In genomic region chr2:49743775-49744174, GRCm38 (mm10) we compare ENCODE assay signal across 11 mouse cellular contexts. TPM values are rescaled to one million over a fixed set of nuclear protein-coding genes. Genes with fewer than 3 reads are reported as not detected.
DNase-seq lines count a peak whose midpoint lies in the region; ATAC-seq and TF ChIP-seq lines count a peak whose summit lies in the region.
"Had no signal": no experiment of that assay in that cellular context is flagged by ENCODE, and none has a peak within 500 bp of the region (broad histone marks: within the 10 kb centered on the region; RNA-seq: fewer than 3 reads in every experiment).

No protein-coding gene starts in this region.

- peaks cover 25 to 54% of the 10 kb centered on the region in 2 experiments for H3K4me1 ChIP-seq in CH12.LX (ENCODE audit: control insufficient read depth in 1 of 2, insufficient read depth in 2 of 2)
- H3K4me1 ChIP-seq in embryonic facial prominence, embryonic 10.5 days: peaks cover 45% of the 10 kb centered on the region
- peaks cover 33% of the 10 kb centered on the region for H3K4me1 ChIP-seq in limb, embryonic 15.5 days

- no peaks in the 10 kb centered on the region for H3K36me3 ChIP-seq in CH12.LX (replicated peaks in 1 of 2; ENCODE audit: control insufficient read depth in 1 of 2, insufficient read depth in 1 of 2, low read length in 1 of 2)
- peaks cover 98% of the 10 kb centered on the region for H3K36me3 ChIP-seq in embryonic facial prominence, embryonic 10.5 days (replicated peaks)
- H3K36me3 ChIP-seq in limb, embryonic 15.5 days: no peaks in the 10 kb centered on the region

- in situ Hi-C loops in CH12.LX (cut with MboI; ENCODE audit: low pct_ligation_motif_present, low pct_unique_long_range_greater_than_20kb, low sequenced_read_pairs): loop anchor here (25.0 kb wide), 1 partner anchor 831 kb away; no protein-coding TSS in a partner anchor

- no peaks in the 10 kb centered on the region for H3K27me3 ChIP-seq in CH12.LX (replicated peaks)
- H3K27me3 ChIP-seq in embryonic facial prominence, embryonic 10.5 days (replicated peaks; ENCODE audit: low read depth, poor library complexity, severe bottlenecking): no peaks in the 10 kb centered on the region
- no peaks in the 10 kb centered on the region for H3K27me3 ChIP-seq in limb, embryonic 15.5 days

- no peak for DNase-seq in layer of hippocampus, adult 2 months (ENCODE audit: low spot score in 2 of 2)
- no peak for DNase-seq in layer of hippocampus, postnatal 10 days (ENCODE audit: low spot score in 2 of 2)
- no peak for DNase-seq in CH12.LX (ENCODE audit: extremely low read depth)
- DNase-seq in embryonic facial prominence, embryonic 10.5 days (ENCODE audit: low spot score): no peak
- no peak for DNase-seq in gastrocnemius, adult 18-20 months (ENCODE audit: low spot score)
- no peak for DNase-seq in layer of hippocampus, adult 9-10 months (ENCODE audit: low spot score)
- DNase-seq: cerebellum, adult 8-10 months; gastrocnemius, postnatal 25 days; kidney, adult 18-20 months; thymus, adult 18-20 months had no signal

- ATAC-seq in limb, embryonic 15.5 days (ENCODE audit: insufficient number of reproducible peaks, low FRiP score, low TSS enrichment, low read depth): no peak

- no peak overlapping the region for H3K4me3 ChIP-seq in layer of hippocampus, adult 2 months
- peak overlapping the region; percentile 3 to 37 (median 21) for H3K4me3 ChIP-seq in CH12.LX (replicated peaks in 1 of 3; ENCODE audit: low read depth in 2 of 3, low read length in 2 of 3, poor library complexity in 1 of 3)
- no peak overlapping the region for H3K4me3 ChIP-seq in embryonic facial prominence, embryonic 10.5 days
- 0 out of 2 replicates have a peak overlapping the region, but pooled peaks have one; percentile 5 for H3K4me3 ChIP-seq in limb, embryonic 15.5 days

- no peaks in the 10 kb centered on the region for H3K79me2 ChIP-seq in CH12.LX (replicated peaks; ENCODE audit: control insufficient read depth, extremely low read depth, insufficient read depth, poor library complexity, severe bottlenecking)

- no peak for TF ChIP-seq POLR2A in CH12.LX (IDR thresholded peaks at IDR 0.05; ENCODE audit: low read depth, low read length)

- TF ChIP-seq EP300 in CH12.LX (IDR thresholded peaks at IDR 0.05; ENCODE audit: low read length): no peak

- no peak for TF ChIP-seq RAD21 in CH12.LX (IDR thresholded peaks at IDR 0.05; ENCODE audit: low read depth, low read length)

- TF ChIP-seq CTCF in layer of hippocampus, adult 2 months (conservative IDR thresholded peaks at IDR 0.05): no peak
- no peak for TF ChIP-seq CTCF in CH12.LX (conservative IDR thresholded peaks at IDR 0.05 in 1 of 2, IDR thresholded peaks at IDR 0.05 in 1 of 2; ENCODE audit: low read depth in 2 of 2, low read length in 2 of 2)

- peak overlapping the region; percentile 80; the same call in 1 of the 2 replicates for H3K27ac ChIP-seq in layer of hippocampus, adult 2 months
- peak overlapping the region; percentile 29; the same call in 1 of the 2 replicates for H3K27ac ChIP-seq in CH12.LX (ENCODE audit: insufficient read depth, low read depth)
- peak overlapping the region; percentile 35 for H3K27ac ChIP-seq in embryonic facial prominence, embryonic 10.5 days (replicated peaks)
- no peak overlapping the region for H3K27ac ChIP-seq in limb, embryonic 15.5 days

- H3K9me3 ChIP-seq in CH12.LX (replicated peaks; ENCODE audit: low read length): no peaks in the 10 kb centered on the region
- H3K9me3 ChIP-seq in embryonic facial prominence, embryonic 10.5 days: no peaks in the 10 kb centered on the region
- H3K9me3 ChIP-seq in limb, embryonic 15.5 days: no peaks in the 10 kb centered on the region

- WGBS in embryonic facial prominence, embryonic 10.5 days: 76% methylated on average over 6 of the region's 6 CpGs
- 34% methylated on average over 6 of the region's 6 CpGs for WGBS in limb, embryonic 15.5 days

- dilution Hi-C loops in CH12.LX (cut with MboI; ENCODE audit: extremely low pct_ligation_motif_present, extremely low pct_unique_long_range_greater_than_20kb, low sequenced_read_pairs): no loop called here

- H3K9ac ChIP-seq in CH12.LX (ENCODE audit: insufficient read depth, low read depth): peak overlapping the region; percentile 12
- no peak overlapping the region for H3K9ac ChIP-seq in limb, embryonic 15.5 days

- peak overlapping the region; percentile 82 for H3K4me2 ChIP-seq in CH12.LX (ENCODE audit: insufficient read depth, low read depth, poor library complexity, severe bottlenecking)
- 0 out of 2 replicates have a peak overlapping the region, but pooled peaks have one; percentile 3 for H3K4me2 ChIP-seq in limb, embryonic 15.5 days

TF ChIP-seq in CH12.LX, 34 proteins besides CTCF, POLR2A, EP300 and RAD21:
- TF ChIP-seq MAZ (IDR thresholded peaks at IDR 0.05; ENCODE audit: low read depth, low read length) (0 out of 2 replicates have a peak, but pooled peaks have one; percentile 29), E2F4 (IDR thresholded peaks at IDR 0.05; ENCODE audit: insufficient replicate concordance, low read depth, low read length) (no peak)

RNA-seq across cellular contexts. Expression of gene Lypd6b, which starts 43.7 kb away (rescaled TPM):
- 1 to 10 TPM; 3.9 to 4.0 TPM for total RNA-seq in layer of hippocampus, adult 2 months (2021)
- 1 to 10 TPM; 8.0 to 8.4 TPM for total RNA-seq in layer of hippocampus, postnatal 10 days (2021)
- total RNA-seq in CH12.LX (2012; rRNA removed) (0.50 and 1.4 TPM in 2 replicates), CH12.LX (2014; rRNA removed) (0.09 and 0.15 TPM in 2 replicates)
- not detected in 2 replicates for polyA plus RNA-seq in CH12.LX (2012; ENCODE audit: insufficient read length, low read depth)
- polyA plus RNA-seq in embryonic facial prominence, embryonic 10.5 days (2016; fragmentation: Nextera tagmentation; extraction: Ambion mirVana): 2.9 and 3.9 TPM in 2 replicates
- 15.8 and 18.7 TPM in 2 replicates for polyA plus RNA-seq in limb, embryonic 15.5 days (2015; fragmentation: Nextera tagmentation; extraction: Ambion mirVana)
- total RNA-seq in gastrocnemius, adult 18-20 months (2021): not detected
- total RNA-seq: gastrocnemius, postnatal 25 days had no signal

Comparison
In these comparisons a context has a peak if more than half of its experiments do, and no peak if none do; other contexts are left out.
1. H3K4me3 ChIP-seq: peak in CH12.LX (3 of 3) and limb, embryonic 15.5 days (single experiment); none in layer of hippocampus, adult 2 months (single experiment) and embryonic facial prominence, embryonic 10.5 days (single experiment).